Mouse (Mus musculus): ENCODE data around the gene Tirap. TPM values are rescaled to one million over a fixed set of nuclear protein-coding genes. Genes with fewer than 3 reads are reported as not detected.

The Tirap gene
- 8.8 and 10.6 TPM in 2 replicates for polyA plus RNA-seq (2015; fragmentation: Nextera tagmentation; extraction: Ambion mirVana)

DNA sequence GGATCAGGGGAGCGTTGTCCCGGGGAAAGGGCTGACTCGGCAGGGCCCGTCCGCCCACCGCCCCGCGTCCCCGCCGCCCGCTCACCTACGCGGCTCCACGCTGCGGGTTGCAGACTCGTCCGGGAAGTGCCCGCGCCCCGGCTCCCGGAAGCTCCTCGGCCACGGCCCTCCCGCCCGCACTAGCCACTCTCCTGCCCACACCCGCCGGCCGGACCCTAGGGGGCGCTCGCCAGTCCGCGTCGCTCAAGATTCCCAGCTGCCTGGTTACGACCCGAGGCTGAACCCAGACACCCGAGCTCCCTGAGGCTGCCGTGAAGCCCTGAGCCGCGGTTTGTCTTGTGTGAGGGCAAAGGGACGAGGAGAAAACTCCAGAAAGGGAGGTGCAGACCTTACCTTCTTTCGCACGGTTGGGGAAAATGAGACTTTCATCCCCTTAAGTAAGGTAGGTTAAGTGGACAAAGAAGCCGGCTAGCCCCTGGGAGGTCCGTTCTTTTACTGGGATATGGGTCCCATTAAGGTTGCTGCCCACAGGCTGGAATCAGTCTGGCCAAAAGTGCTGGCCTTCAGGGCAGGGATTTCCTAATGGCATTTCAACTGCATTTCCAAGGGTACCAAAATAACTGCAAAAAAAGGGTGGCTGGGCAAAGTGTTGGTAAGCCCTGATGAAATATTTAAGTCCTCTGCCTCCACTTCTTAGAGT lies at the start of gene Tirap, which contains the start of gene Srpr:
TSS of gene Tirap (minus strand) at position 520 of the 700 bp plus-strand sequence.
TSS of gene Srpr (plus strand) at position 404 of the 700 bp plus-strand sequence.
- H3K4me1 ChIP-seq (ENCODE audit: insufficient read depth): peaks cover 18% of the 10 kb centered on the region
- peak within 1 kb of the TSS; percentile 86 for H3K4me2 ChIP-seq (ENCODE audit: low read depth, low read length)
- WGBS (ENCODE audit: insufficient replicate concordance): under 1% methylated on average over 44 of the region's 44 CpGs
- no peaks in the 10 kb centered on the region for H3K9me3 ChIP-seq (ENCODE audit: low read length)
- peak within 1 kb of the TSS; percentile 94 for H3K27ac ChIP-seq (ENCODE audit: low read depth)
- H3K27me3 ChIP-seq (ENCODE audit: insufficient read depth, low read length): no peaks in the 10 kb centered on the region
- DNase-seq (peak; percentile 94), ATAC-seq (peak; percentile 90)
- H3K9ac ChIP-seq (replicated peaks): peak within 1 kb of the TSS; percentile 84
- H3K4me3 ChIP-seq (ENCODE audit: low read depth, low read length): peak within 1 kb of the TSS; percentile 72
- peak; percentile 97 for TF ChIP-seq CTCF (IDR thresholded peaks at IDR 0.05; ENCODE audit: low read depth)
- TF ChIP-seq EP300 (IDR thresholded peaks at IDR 0.05; ENCODE audit: low read depth): no peak
- H3K36me3 ChIP-seq (replicated peaks; ENCODE audit: insufficient read depth, low read length): peaks cover 7% of the 10 kb centered on the region

DNA sequence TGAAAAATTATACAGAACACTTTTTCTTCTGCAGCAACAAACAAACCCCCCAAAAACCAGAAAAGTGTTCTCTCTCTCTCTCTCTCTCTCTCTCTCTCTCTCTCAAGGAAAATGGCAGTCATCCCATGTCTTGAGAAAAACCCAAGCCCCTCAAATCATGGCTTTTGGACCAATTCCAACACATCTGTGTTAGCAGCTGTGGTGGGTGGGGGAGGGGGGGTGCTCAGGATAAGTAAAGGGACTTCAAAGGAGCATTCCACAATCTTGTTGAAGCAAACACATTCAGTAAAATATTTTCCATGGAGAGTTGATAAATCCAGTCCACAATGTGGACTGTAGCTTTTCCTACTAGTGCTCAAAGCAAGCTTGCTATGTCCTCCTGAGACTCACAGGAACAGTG lies 49.4 kb upstream of the Tirap start:
- Histone ChIP-seq H3K9ac (replicated peaks) (no peak overlapping the region), H3K27ac (ENCODE audit: low read depth) (no peak overlapping the region), H3K4me3 (ENCODE audit: low read depth, low read length) (no peak overlapping the region), H3K9me3 (ENCODE audit: low read length) (no peaks in the 10 kb centered on the region), H3K36me3 (replicated peaks; ENCODE audit: insufficient read depth, low read length) (no peaks in the 10 kb centered on the region), H3K27me3 (ENCODE audit: insufficient read depth, low read length) (no peaks in the 10 kb centered on the region), H3K4me2 (ENCODE audit: low read depth, low read length) (no peak overlapping the region), H3K4me1 (ENCODE audit: insufficient read depth) (no peaks in the 10 kb centered on the region)
- ATAC-seq (no peak), DNase-seq (no peak)
- TF ChIP-seq EP300 (IDR thresholded peaks at IDR 0.05; ENCODE audit: low read depth): no peak
- no peak for TF ChIP-seq CTCF (IDR thresholded peaks at IDR 0.05; ENCODE audit: low read depth)

DNA sequence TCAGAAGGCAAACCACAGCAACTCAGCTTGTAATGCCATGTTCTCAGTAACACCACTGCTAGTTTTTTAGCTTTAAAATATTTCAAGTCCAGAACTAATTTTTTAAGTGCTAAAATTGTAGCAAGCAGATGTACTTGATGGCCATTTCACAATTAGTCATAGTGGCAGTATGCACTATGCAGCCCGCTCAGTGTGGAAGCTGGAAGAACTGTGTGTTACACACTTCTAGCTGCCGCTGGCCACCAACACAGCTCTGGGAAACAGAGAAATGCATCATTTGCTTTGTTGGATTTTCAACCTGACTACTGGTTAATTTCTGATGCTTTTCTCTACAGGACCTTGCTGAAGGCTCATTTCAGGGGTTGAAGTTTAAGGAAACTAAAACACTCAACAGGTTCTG lies 47.3 kb upstream of the Tirap start:
- no peak for ATAC-seq
- no peaks in the 10 kb centered on the region for H3K36me3 ChIP-seq (replicated peaks; ENCODE audit: insufficient read depth, low read length)

DNA sequence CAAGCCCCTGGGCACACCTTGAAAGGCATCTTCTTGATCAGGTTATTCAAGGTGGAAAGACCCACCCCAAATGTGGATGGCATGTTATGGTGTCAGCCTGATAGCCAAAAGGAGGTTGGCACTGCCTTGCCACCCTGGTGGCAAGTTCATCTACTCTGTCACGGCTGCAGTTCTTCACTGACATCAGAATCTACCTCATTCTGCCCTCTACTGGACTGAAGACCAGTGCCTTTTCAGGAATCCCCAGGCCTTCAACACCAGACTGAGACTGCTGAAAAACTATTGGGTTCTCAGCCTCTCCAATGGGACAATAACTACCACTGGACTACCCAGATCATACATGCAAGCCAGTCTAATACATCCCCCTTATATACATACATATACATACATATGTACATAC lies 39.6 kb upstream of the Tirap start:
- no peaks in the 10 kb centered on the region for H3K27me3 ChIP-seq (ENCODE audit: insufficient read depth, low read length)
- no peaks in the 10 kb centered on the region for H3K9me3 ChIP-seq (ENCODE audit: low read length)
- peak; percentile 46 for TF ChIP-seq CTCF (IDR thresholded peaks at IDR 0.05; ENCODE audit: low read depth)
- TF ChIP-seq EP300 (IDR thresholded peaks at IDR 0.05; ENCODE audit: low read depth): no peak
- H3K27ac ChIP-seq (ENCODE audit: low read depth): no peak overlapping the region
- no peak overlapping the region for H3K4me3 ChIP-seq (ENCODE audit: low read depth, low read length)
- no peaks in the 10 kb centered on the region for H3K4me1 ChIP-seq (ENCODE audit: insufficient read depth)
- ATAC-seq (no peak), DNase-seq (no peak)
- H3K36me3 ChIP-seq (replicated peaks; ENCODE audit: insufficient read depth, low read length): no peaks in the 10 kb centered on the region
- H3K4me2 ChIP-seq (ENCODE audit: low read depth, low read length): no peak overlapping the region
- H3K9ac ChIP-seq (replicated peaks): no peak overlapping the region
- WGBS (ENCODE audit: insufficient replicate concordance): 44% methylated on average over 1 of the region's 1 CpGs

More for the DNA sequence above, 47.3 kb upstream of the Tirap start:
- TF ChIP-seq EP300 (IDR thresholded peaks at IDR 0.05; ENCODE audit: low read depth): no peak
- TF ChIP-seq CTCF (IDR thresholded peaks at IDR 0.05; ENCODE audit: low read depth): no peak
- Histone ChIP-seq H3K27ac (ENCODE audit: low read depth) (no peak overlapping the region), H3K4me2 (ENCODE audit: low read depth, low read length) (no peak overlapping the region), H3K9me3 (ENCODE audit: low read length) (no peaks in the 10 kb centered on the region), H3K27me3 (ENCODE audit: insufficient read depth, low read length) (no peaks in the 10 kb centered on the region), H3K9ac (replicated peaks) (no peak overlapping the region), H3K4me1 (ENCODE audit: insufficient read depth) (no peaks in the 10 kb centered on the region), H3K4me3 (ENCODE audit: low read depth, low read length) (no peak overlapping the region)
- WGBS (ENCODE audit: insufficient replicate concordance): 89% methylated on average over 2 of the region's 2 CpGs
- DNase-seq: no peak

DNA sequence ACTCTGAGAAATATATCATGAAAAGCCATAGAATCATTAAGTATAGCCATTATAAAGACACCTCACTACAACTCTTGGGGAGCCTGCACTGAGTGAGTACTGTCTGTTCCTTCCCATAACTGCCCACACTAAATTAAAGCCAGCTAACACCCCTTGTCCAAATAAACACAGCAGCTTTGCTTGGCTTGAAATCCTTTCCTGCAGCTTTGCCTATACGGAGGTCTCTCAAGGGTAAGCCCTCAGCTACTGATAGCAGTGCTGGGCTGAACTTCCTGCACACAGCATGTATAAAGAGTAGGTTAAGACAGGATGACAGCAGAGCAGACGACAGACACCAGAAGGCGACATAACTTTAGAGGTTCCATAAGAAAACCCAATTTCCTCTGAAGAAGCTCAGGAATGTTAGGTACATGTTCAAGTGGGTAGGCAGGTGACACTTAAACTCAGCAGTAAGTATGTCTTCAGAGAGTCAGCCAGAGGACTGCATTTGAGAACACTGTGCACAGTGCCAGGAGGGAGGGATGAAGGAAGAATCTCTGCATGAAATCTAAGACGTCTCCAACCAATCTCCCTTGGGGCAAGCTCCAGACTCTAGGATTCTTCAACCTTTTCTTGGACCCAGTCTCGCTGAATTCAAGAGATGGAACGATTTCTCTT lies 39.0 kb upstream of the Tirap start:
- Histone ChIP-seq H3K9me3 (ENCODE audit: low read length) (no peaks in the 10 kb centered on the region), H3K36me3 (replicated peaks; ENCODE audit: insufficient read depth, low read length) (peaks cover 4% of the 10 kb centered on the region; the same call in 1 of the 2 replicates), H3K27me3 (ENCODE audit: insufficient read depth, low read length) (no peaks in the 10 kb centered on the region), H3K27ac (ENCODE audit: low read depth) (no peak overlapping the region), H3K4me3 (ENCODE audit: low read depth, low read length) (no peak overlapping the region), H3K4me2 (ENCODE audit: low read depth, low read length) (no peak overlapping the region), H3K9ac (replicated peaks) (no peak overlapping the region), H3K4me1 (ENCODE audit: insufficient read depth) (no peaks in the 10 kb centered on the region)
- WGBS (ENCODE audit: insufficient replicate concordance): 77% methylated on average over 6 of the region's 6 CpGs
- DNase-seq (no peak), ATAC-seq (no peak)
- TF ChIP-seq EP300 (IDR thresholded peaks at IDR 0.05; ENCODE audit: low read depth): no peak
- TF ChIP-seq CTCF (IDR thresholded peaks at IDR 0.05; ENCODE audit: low read depth): no peak

DNA sequence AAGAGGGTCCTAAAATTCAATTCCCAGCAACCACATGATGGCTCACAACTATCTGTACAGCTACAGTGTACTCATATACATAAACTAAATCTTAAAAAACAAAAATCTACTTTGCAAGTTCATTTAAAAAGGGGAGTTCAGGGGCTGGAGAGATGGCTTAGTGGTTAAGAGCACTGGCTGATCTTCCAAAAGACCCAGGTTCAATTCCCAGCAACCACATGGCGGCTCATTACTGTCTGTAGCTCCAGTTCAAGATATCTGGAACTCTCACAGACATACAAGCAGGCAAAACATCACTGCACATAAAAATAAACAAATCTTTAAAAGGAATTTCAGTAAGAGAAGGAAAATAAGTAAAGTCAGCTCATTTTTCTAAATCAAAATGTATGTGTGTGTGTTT lies 38.3 kb upstream of the Tirap start:
- DNase-seq: no peak
- Histone ChIP-seq H3K4me2 (ENCODE audit: low read depth, low read length) (no peak overlapping the region), H3K4me3 (ENCODE audit: low read depth, low read length) (no peak overlapping the region), H3K9me3 (ENCODE audit: low read length) (no peaks in the 10 kb centered on the region), H3K36me3 (replicated peaks; ENCODE audit: insufficient read depth, low read length) (peaks cover 5% of the 10 kb centered on the region; the same call in 1 of the 2 replicates), H3K27me3 (ENCODE audit: insufficient read depth, low read length) (no peaks in the 10 kb centered on the region), H3K4me1 (ENCODE audit: insufficient read depth) (no peaks in the 10 kb centered on the region), H3K27ac (ENCODE audit: low read depth) (no peak overlapping the region), H3K9ac (replicated peaks) (no peak overlapping the region)
- TF ChIP-seq CTCF (IDR thresholded peaks at IDR 0.05; ENCODE audit: low read depth) (no peak), EP300 (IDR thresholded peaks at IDR 0.05; ENCODE audit: low read depth) (no peak)
- no peak for ATAC-seq
- WGBS (ENCODE audit: insufficient replicate concordance): 86% methylated on average over 1 of the region's 1 CpGs

Measured in liver, postnatal 0 days (tissue).